Mouse (Mus musculus) embryonic fibroblast, embryonic 13.5 days (primary cell): ENCODE data around the gene Cd9.

ENCODE experiments used
- CTCF ChIP-seq: IDR thresholded peaks from 2 replicates; pipeline ENCODE4 v1.5.1; 2011; ENCODE audit warnings: mild to moderate bottlenecking, control low read depth, low read length, moderate library complexity, borderline replicate concordance; ENCODE audit not compliant: insufficient read depth
- POLR2A ChIP-seq: IDR thresholded peaks from 2 replicates; pipeline ENCODE4 v1.6.1; 2011; ENCODE audit warnings: low read depth, mild to moderate bottlenecking, control low read depth, low read length, moderate library complexity

DNA sequence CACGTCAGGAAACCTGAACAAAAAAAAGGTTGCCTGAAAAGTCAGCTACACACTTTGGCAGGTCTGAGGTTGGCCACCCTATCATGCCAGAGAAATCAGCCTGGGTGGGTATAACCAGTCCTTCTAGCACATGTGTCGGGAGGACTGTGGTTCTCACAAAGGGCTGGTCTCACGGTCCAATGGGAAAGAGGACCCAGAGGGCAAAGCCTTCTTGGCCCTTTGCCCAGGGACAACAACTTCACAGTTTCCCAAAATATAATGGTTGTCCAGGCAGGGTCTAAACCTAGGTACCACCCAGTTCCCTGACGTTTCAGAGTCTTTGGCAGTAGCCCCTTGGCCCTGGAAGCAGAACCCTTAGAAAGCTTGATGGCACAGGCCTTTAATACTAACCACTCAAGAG lies 25.4 kb downstream of the Cd9 start:
- TF ChIP-seq CTCF (no peak), POLR2A (no peak)
